Mouse (Mus musculus) embryo, embryonic 11 days (tissue): ENCODE measurements around the gene Acer3.

Experiments used
- DNase-seq: peaks from one replicate; pipeline ENCODE4 v3.0.0-alpha.2; 2015

Gene Acer3

DNA sequence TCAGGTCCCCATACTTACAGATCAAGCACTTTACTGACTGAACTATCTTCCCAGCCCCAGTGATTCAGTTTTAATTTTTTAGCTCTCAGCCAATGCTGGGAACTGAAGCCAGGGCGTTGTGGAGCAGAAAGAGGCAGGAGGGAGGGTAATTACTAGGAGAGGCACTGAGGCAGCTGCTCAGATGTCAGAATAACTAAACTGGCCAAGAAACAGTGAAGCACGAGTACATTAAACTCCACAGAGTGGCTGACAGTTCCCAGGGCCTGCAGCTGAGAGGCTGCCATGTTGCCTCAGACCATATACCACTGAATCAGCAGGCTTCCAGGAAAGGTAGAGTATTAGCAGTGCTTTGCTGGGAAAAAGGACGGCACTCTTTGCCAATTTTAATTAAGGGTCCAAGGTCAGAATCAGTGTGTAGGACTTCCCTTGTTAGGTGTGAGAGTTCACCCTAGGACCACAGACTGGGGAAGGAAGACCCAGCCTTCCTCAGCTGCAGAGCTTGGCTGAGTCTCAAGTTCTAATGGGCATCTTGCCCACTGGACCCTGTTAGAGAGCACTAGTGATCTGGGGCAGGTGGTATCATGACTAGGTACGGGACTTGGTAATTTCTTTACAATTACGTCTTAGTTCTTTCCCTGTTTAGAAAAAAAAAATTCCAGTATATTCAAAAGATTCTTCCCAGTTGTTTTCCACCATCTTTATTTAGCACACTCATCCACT, 11.8 kb upstream of the Acer3 start:
- no peak for DNase-seq

DNA sequence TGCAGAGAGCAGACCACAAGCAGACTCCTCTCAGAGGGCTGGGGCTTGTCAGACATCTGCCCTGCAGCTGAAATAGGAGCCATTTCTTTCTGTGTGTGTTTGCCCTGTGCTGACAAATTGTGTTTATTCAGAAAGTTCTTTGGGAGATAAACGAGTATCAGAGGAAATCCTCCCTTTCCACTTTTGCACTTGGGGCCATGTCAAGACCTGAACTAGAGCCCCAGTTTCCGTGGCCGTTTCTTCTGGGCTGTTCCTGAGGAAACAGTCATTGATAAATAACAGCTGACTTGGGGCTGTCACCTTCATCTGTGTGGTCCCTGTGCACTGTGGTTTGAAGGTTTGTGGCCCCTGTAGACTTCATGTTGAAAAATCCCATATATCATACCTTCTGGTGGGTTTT, 10.9 kb upstream of the Acer3 start:
- no peak for DNase-seq

DNA sequence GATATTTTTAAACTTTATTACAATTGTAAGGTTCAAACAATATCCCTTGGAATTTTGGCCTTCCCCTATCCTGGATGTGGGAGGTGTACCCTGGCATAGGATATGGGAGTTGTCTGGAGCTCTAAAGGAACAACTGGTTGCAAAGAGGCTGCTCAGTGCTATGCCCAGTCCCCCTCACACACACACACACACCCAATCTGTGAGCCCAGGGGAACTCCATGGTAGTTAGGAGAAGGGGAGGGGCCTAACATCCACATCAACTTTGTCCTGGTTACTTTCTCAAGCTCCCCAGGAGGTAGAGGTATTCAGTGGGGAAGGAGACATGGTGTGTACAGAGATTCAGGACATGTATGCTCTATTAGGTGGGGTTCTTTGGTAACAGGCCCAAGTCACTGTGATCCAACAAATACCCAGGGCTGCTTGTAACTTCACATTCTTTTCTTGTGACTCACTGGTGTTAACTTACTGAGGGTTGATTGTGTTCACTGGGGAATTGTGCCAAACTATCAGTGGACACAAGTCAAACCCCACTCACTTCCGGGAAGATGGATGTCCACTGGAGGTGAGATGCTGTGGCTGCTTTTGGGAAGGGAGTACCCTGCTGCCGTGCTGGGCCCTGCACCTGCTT, 9.5 kb upstream of the Acer3 start:
- no peak for DNase-seq

DNA sequence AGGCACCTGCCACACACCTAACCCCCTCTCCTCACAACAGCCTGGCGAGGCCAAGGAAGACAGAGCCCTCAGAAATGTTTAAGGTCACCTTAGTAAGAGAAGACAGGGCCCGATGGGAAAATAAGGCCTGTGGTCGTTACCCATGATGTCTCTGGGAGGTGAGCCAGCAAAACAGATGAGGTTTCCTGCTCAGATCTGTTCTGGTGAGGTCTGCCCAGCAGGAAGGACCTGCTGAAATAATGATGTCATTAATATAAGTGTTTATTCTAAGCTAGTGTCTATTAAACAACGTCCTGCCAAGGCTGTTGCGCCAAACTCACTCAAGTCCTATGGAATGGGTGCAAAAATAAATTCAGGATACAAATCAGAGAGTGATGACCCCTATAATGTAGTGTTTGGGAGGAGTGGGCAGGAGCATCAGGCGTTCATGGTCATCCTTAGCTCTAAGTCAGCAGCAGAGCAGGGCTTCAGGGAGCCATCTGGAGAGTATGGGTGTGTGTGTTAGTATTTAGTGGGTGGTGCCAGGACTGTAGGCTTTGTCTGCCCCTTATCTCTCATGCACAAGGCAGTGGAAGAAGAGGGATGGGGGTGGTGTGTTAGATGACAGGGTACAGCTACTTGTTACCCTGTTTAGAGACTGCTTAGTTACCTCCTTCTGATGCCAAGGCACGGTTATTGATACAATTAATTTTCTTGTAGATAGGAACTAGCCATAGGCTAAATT, 8.8 kb upstream of the Acer3 start:
- no peak for DNase-seq

DNA sequence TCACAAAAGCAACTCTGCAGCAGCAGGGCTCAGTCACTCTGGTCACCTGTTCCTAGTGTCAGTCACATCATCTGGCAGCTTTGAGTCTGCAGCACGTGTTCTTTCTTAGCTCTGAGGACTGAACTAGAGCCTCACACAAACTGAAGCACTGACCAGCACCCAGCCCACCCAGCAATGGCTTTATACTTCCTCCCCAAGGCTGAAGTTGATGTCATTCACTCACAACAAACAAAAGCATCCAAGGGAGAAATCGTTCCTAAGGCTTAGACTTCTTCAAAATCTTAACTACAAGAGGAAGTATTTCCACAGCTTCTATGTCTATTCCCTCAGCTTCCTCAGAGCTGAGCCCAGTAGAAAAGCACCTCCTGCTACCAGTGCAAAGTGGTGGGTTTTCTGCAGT, 7.3 kb upstream of the Acer3 start:
- no peak for DNase-seq

DNA sequence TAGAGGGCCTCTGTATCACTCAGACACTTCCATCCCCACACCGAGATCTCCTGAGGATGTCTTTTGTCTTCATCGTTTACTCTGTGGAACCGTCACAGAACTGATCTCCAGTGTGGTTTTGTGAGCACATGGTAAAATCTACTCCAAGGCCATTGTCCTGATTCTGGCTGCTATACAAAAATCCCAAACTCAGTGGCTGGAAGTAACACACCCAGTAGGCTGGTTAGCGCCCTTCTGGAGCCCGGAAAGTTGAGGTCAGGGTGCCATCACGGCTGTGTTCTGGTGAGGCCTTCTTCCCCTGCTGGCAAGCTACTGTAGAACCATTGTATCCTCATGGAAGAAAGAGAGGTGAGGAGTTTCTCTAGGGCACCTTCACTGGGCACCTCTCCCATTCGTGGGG, 5.0 kb upstream of the Acer3 start:
- DNase-seq = no peak

DNA sequence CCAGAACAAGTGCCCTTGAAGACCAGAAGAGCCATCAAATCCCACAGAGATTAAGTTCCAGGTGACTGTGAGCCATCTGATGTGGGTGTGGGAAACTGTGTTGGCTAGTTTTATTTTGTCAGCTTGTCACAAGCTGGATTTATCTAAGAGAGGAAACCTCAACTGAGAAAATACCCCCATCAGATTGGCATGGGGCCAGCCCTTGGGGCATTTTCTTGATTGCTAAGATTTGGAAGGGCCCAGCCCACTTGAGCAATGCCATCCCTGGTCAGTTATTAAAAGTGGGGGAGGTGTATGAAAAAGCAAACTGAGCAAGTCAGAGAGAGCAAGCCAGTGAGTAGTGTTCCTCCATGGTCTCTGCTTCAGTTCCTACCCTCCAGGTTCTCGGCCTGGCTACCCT, 3.2 kb upstream of the Acer3 start:
- DNase-seq = no peak

DNA sequence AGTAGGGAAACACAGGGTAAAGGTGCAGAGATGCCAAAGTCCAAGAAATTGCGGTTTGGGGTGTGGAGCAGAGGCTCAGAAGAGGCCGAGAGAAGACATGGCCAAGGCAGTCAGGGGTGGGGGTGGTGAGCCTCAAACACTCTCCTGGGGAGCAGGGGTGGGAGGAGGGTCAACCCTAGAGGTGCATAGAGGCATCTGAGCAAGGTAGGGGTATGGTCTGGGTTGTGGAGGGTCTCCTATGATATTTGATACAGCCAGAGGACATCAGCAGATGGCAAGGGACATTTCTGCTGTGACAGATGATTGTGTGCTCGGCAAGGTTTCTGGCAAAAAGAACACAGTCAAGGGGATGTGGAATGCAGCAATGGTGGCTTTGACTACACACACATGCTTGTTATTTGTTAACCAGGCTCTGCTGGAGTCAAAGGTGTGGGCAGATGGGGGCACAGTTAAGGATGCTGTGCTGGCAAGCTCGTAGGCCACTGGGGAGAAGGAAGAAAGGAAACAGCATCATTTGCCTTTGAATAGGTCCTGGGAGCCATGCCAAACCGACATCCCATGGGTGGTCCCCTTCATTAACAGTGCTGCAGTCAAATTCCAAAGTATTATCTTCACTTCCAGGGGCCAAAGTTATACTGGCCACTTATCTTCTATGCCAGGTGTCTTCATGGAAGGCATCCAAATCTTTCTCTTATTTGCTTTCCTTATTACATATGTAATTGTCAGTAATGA, 2.4 kb upstream of the Acer3 start:
- DNase-seq = no peak

DNA sequence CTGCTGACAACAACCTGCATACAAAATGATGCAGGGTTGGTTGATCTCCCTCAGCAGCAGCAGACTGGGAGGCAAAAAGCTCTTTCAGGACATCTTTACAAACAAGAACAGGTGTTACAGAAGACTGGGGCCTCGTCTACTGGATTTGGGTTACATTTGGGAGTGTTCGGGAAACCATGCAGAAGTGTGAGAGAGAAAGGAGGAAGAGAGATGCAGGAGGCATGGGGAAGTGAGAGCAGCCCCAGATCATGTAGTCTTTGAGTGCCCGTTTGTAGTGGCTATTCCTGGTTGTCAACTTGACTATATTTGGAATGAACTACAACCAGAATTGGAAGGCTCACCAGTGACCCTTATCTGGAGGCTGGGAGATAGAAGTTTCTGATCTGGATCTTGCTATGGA, 1.4 kb upstream of the Acer3 start:
- DNase-seq = no peak

DNA sequence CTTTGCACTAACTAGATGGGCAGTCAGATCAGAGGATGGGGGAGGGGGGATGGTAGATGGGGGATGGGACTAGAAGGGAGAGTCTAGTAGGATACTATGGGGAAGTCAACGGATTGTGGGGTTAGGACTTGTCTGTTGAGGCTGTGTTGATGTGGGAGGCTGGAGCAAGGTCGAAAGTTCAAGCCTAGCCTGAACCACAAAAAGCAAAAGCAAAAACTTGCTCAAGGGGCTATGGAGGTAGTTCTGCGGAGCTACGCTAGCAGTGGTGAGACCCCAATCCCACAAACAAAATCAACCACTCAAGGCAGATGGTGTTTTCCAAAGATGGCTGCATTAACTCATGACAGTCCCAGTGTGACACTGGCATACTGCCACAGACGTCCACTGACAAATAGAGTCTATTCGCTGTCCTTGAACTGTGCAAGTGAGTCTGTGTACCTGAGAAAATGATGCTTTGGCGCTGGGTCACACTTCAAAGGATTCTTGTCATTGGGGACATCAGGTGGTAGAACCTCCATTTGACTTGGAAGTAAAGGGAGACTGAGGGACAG, 927 bp downstream of the Acer3 start:
- DNase-seq = no peak

DNA sequence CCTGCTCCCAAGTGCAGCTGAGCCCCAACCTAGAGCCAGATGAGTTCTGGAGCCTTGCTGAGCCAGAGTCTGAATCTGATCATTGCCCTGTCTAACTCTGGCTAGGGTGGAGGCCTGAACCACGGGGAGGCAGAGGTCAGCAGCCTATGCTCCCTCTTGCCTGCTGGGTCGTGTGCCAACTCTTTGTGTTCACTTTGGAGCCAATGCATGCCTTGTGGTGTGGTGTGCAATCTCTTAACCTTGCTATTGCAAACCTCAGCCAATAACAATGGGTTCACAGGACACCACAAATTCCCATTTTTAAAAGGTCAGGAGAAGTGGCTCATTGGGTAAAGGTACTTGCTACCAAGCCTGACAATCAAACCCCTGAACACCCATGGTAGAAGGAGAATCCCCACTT, 4.4 kb downstream of the Acer3 start:
- DNase-seq = no peak

DNA sequence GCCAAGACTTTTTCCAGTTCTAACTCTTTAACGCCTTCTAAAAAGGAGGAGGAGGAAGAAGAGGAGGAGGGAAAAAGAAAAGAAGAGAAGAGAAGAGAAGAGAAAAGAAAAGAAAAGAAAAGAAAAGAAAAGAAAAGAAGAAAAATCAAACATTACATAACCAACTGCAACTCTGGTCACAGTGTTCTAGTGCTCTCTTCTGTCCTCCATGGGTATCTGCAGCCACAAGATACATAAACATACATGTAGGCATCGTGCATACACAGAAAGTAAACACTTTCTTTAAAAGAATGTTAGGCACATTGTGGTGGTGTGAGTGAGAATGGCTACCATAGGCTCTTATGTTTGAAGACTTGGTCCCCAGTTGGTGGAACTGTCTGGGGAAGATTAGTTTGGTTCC, 5.9 kb downstream of the Acer3 start:
- DNase-seq = no peak

DNA sequence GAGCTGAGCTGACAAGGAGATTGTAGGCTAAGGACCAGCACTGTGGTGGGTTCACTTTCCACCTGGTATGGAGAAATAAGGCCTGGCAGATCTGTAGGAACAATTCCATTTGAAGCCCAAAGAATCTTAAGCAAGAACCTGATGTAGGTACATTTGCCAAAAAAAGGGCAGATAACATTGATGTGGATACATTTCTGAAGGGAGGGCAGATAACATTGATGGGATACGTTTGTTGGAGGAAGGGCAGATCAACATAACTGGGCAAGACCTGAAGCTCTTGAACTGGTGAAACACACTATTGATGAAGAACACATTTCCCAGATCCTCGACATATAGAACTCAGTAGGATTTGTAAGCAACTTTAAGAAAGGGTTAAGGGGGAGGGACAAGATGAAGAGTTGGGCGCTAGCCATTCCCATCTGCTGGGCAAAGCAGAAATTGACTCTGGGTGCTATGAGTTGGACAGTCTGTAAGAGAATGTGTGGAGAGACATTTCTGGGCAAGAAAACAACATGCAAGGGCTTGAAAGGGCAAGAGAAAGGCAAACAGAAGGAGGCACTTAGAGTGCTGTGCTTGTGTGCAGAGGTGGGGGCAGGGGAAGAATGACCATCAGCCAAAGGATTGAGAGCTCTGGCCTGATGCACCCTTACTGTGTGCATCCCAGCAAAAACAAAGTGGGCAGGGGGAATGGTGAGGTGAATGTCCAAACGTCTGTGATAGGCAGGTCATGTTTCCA, 8.7 kb downstream of the Acer3 start:
- no peak for DNase-seq

DNA sequence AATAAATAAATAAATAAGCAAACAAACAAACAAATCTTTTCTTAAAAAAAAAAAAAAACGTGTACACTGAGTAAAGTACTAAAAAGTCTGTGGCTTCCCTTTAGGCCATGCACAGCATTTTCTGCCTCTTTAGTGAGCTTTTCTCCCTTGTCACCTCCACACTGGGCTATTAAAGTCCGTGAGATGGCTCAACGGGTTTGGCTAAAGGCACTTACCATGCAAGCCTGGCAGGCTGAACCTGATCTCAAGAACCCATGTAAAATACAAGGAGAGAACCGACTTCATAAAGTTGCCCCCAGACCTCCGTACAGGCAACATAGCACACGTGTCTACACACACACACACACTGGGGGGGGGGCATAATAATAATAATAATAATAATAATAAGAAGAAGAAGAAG, 10.7 kb downstream of the Acer3 start:
- no peak for DNase-seq

DNA sequence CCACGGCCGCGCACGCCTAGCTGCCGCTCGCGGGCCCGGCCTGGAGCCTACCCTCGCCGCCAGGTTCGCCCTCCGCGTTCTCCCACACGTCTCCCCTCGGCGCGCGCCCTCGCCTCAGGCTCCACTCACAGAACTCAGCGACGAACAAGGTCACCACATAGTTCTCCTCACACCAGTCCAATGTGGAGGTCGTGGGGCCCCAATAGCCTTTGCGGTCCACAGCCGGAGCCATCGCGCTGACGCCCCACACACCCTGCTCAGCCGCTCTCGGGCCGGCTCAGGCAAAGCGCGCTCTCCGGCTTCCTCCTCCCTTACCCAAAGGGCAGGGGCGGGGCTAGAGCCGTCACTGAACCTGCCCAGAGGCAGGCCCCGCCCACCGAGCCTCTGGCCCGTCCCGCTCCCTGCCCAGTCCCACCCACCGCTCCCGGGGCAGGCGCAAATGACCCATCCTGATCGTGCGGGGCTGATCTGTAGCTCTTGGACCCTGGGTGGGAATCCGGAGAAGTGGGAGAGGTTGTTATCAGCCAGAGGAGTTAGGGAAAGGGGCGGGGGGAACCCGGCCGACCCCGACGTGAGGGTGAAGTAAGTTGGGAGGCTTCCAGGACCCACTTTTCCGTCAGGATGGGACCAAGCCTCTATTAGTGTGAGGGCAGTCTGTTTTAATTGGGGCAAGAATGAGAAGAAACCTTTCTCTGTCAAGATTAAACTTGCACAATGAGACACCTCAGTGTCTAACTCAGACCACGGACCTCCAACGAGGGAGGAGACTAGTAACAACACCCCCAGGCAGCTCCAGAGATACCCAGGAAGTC, 11.6 kb downstream of the Acer3 start:
- peak; percentile 99 for DNase-seq

DNA sequence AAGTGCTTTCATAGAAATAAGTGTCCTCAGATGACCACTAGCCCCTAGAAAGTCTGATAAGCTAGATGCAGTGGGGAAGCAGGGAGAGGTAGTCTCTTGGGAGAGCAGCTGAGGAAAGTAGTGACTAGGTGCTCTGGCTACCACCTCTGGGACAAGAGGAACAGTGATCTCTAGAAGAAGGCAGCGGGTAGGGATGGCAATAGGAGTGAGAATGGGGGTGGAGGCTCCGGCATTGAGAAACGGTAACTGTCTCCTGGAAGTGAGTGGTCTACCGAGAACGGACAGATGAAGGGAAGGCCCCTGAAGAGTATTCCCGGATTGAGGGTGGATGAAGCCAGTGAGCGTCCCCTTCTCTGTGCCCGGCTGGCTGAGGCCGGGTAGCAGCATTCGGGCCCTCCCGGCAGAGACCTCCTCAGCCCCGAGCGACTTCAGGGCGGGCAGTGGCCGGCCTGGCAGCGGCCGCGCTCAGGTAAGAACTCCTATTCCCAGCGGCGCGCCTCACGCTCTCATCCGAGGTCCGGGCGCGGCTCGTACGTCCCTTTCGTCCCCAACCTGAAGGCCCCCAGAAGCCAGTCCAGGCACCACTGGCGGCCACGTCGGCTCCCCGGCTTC, 12.3 kb downstream of the Acer3 start:
- DNase-seq = no peak

DNA sequence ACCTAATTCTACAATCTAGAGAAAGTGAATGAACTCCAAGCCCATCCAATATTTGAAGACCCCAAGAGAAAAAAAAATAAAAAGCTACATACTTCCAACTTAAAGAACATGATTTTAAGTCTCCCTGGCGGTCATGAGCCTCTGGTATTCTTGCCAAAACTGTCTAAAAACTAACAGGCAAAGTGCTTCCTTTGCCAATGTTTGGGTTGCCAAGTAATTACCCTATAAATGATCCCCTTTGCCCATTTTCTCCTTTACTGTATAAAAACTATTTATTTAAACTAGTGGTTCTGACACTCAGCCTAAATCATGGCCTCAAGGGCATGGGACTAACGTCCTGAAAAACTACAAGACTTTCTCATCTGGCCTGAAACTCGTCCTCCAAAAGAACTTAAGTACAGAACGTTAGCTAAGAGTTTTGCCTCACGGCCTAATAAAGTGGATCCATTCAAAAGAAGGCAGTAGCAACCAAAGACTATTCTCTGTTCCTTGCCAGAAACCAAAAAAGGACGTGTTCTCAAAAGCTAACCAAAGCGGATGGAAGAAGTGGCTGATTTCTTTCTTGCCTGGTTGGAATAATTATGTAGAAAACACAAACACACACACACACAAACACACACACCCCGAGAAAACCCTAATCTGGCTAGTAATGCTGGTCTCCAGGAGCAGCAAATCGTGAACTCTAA, 12.9 kb downstream of the Acer3 start:
- DNase-seq = no peak

DNA sequence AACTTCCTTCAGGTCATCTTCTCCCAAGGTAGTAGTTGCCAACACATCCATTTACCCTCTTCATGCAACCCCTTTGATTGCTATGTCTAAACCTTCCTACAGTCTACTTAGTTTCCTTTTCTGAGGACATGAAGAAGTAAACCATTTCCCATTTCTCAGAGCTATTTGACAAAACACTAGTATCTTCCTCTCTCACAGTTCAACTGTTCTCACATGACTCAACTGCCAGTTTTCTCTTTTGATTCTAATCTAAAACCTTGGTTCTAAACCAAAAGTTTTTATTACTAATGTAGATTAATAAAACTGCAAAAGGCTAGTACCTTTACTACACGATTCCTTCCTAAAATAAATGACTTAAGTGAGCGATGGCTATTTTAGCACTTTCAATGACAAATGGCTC, 13.6 kb downstream of the Acer3 start:
- DNase-seq = no peak

DNA sequence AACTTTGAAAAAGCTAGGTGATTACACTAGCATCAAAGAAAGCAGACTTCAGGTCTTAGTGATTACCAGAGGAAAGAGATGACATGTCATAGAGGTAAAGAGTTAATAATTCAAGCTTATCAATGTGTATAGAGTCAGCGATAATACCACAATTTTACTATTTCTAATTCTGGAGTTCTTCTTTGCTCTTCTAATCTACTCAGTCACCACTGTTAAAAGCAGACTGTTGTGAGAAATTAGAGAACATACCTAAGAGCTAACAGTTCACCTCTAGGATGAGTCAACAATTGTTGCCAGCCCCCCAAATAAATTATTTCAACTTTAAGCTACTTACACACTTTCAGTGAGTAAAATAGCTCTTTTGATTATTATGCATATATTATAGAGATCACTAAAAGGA, 28.1 kb downstream of the Acer3 start:
- DNase-seq = no peak

DNA sequence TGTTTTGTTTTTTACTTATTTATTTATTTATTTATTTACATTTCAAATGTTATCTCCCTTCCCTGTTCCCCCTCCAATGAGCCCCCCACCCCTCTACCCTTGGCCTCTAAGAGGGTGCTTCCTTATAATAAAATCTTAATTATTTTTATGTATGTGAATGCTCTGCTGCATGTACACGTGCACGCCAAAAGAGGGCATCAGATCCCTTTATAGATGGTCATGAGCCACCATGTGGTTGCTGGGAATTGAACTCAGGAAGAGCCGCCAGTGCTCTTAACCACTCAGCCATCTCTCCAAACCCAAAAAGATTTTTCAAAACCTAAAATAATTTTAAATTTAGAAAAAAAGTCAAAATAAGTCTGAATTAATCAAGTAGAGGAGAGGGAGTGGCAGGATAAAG, 31.4 kb downstream of the Acer3 start:
- DNase-seq = peak; percentile 8

DNA sequence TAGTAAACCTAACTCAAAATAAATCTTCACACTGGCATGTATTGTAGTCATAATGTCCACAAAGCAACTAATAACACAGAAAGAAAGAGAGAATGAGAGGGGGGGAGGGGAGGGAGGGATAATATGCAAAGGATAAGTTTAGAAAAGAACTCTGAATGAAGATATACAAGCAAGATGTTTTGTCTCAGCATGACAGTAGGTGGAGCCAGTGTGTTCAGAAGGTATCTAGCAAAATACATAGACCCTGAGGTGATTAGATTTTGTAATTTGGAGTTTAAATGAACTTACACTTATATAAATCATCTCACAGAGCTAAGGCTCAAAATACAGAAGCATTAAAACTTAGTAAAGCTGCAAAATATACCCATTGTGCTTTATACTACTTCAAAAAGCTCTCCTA, 44.7 kb downstream of the Acer3 start:
- no peak for DNase-seq
